Mouse (Mus musculus): ENCODE data around the gene Crebbp. TPM values are rescaled to one million over a fixed set of nuclear protein-coding genes. Genes with fewer than 3 reads are reported as not detected.

Crebbp gene
- polyA plus RNA-seq (2014; fragmentation: Illumina TruSeq; extraction: RNeasy Lipid Tissue Mini Kit (QIAGEN cat#74804); ENCODE audit: low read depth, low replicate concordance), result 11.3 TPM

GRCm38 (mm10) chr16:4213799-4214551 is at the start of gene Crebbp:
Gene Crebbp, minus strand, starts transcription at chr16:4213997.

GRCm38 (mm10) chr16:4077384-4078061 is 136.3 kb downstream of the Crebbp start, which contains the start of gene Trap1:
Gene Trap1, minus strand, starts transcription at chr16:4077827.

GRCm38 (mm10) chr16:4036807-4037206 is 177.0 kb downstream of the Crebbp start, which contains the start of gene Dnase1:
Gene Dnase1, plus strand, starts transcription at chr16:4036942.

Other genes starting within 250 kb of the Crebbp start
- gene Nlrc3, start 237.4 kb downstream of the Crebbp start, polyA plus RNA-seq (2014; fragmentation: Illumina TruSeq; extraction: RNeasy Lipid Tissue Mini Kit (QIAGEN cat#74804); ENCODE audit: low read depth, low replicate concordance), result 0.57 TPM
- gene Slx4, start 210.2 kb downstream of the Crebbp start, polyA plus RNA-seq (2014; fragmentation: Illumina TruSeq; extraction: RNeasy Lipid Tissue Mini Kit (QIAGEN cat#74804); ENCODE audit: low read depth, low replicate concordance), result 28.0 TPM
- gene Dnase1, start 177.1 kb downstream of the Crebbp start, polyA plus RNA-seq (2014; fragmentation: Illumina TruSeq; extraction: RNeasy Lipid Tissue Mini Kit (QIAGEN cat#74804); ENCODE audit: low read depth, low replicate concordance), result 591 TPM
- gene Trap1, start 136.2 kb downstream of the Crebbp start, polyA plus RNA-seq (2014; fragmentation: Illumina TruSeq; extraction: RNeasy Lipid Tissue Mini Kit (QIAGEN cat#74804); ENCODE audit: low read depth, low replicate concordance), result 103 TPM
- gene Adcy9, start 206.5 kb upstream of the Crebbp start, polyA plus RNA-seq (2014; fragmentation: Illumina TruSeq; extraction: RNeasy Lipid Tissue Mini Kit (QIAGEN cat#74804); ENCODE audit: low read depth, low replicate concordance), result 1.7 TPM